Mouse (Mus musculus): ENCODE data around the gene Kmt5c. TPM values are rescaled to one million over a fixed set of nuclear protein-coding genes. Genes with fewer than 3 reads are reported as not detected.

Kmt5c gene
- polyA plus RNA-seq, 1 experiment = 74.3 TPM

GRCm38 (mm10) chr7:4744886-4745285 lies 5.0 kb downstream of the Kmt5c start:
- DNase-seq (ENCODE audit: extremely low spot score in 1 of 2, low spot score in 1 of 2) = no peak

GRCm38 (mm10) chr7:4746326-4746980 lies 6.5 kb downstream of the Kmt5c start:
- no peak for DNase-seq (ENCODE audit: extremely low spot score in 1 of 2, low spot score in 1 of 2)

GRCm38 (mm10) chr7:4747156-4747899 lies 7.4 kb downstream of the Kmt5c start:
- no peak for DNase-seq (ENCODE audit: extremely low spot score in 1 of 2, low spot score in 1 of 2)

GRCm38 (mm10) chr7:4748321-4748720 lies 8.4 kb downstream of the Kmt5c start:
- DNase-seq (ENCODE audit: extremely low spot score in 1 of 2, low spot score in 1 of 2) = no peak

- DNase-seq (ENCODE audit: extremely low spot score in 1 of 2, low spot score in 1 of 2) = no peak
These were observed 9.3 kb downstream of the Kmt5c start for GRCm38 (mm10) chr7:4749169-4749568.

- DNase-seq (ENCODE audit: extremely low spot score in 1 of 2, low spot score in 1 of 2) = no peak
These were observed 12.3 kb downstream of the Kmt5c start for GRCm38 (mm10) chr7:4751971-4752820.

GRCm38 (mm10) chr7:4752821-4753570 lies 13.1 kb downstream of the Kmt5c start, which contains the start of gene Cox6b2:
Gene Cox6b2 (minus strand): TSS chr7:4753094.
- DNase-seq (ENCODE audit: extremely low spot score in 1 of 2, low spot score in 1 of 2) = peak in 1 of 2 experiments; percentile 61

- no peak for DNase-seq (ENCODE audit: extremely low spot score in 1 of 2, low spot score in 1 of 2)
These were observed 19.8 kb downstream of the Kmt5c start for GRCm38 (mm10) chr7:4759670-4760069.

GRCm38 (mm10) chr7:4764946-4765710 lies 25.2 kb downstream of the Kmt5c start:
- DNase-seq (ENCODE audit: extremely low spot score in 1 of 2, low spot score in 1 of 2) = no peak

- no peak for DNase-seq (ENCODE audit: extremely low spot score in 1 of 2, low spot score in 1 of 2)
These were observed 31.3 kb downstream of the Kmt5c start, which contains the start of gene Fam71e2 for GRCm38 (mm10) chr7:4771202-4771601. Gene Fam71e2 (minus strand): TSS chr7:4771302.

GRCm38 (mm10) chr7:4776131-4776530 lies 36.2 kb downstream of the Kmt5c start:
- DNase-seq (ENCODE audit: extremely low spot score in 1 of 2, low spot score in 1 of 2) = no peak

GRCm38 (mm10) chr7:4776861-4777830 lies 37.2 kb downstream of the Kmt5c start:
- no peak for DNase-seq (ENCODE audit: extremely low spot score in 1 of 2, low spot score in 1 of 2)

GRCm38 (mm10) chr7:4777851-4778637 lies 38.1 kb downstream of the Kmt5c start:
- DNase-seq (ENCODE audit: extremely low spot score in 1 of 2, low spot score in 1 of 2) = no peak

- no peak for DNase-seq (ENCODE audit: extremely low spot score in 1 of 2, low spot score in 1 of 2)
These were observed 40.0 kb downstream of the Kmt5c start for GRCm38 (mm10) chr7:4779921-4780320.

GRCm38 (mm10) chr7:4782130-4782529 lies 42.2 kb downstream of the Kmt5c start:
- no peak for DNase-seq (ENCODE audit: extremely low spot score in 1 of 2, low spot score in 1 of 2)

GRCm38 (mm10) chr7:4782759-4783158 lies 42.8 kb downstream of the Kmt5c start, which contains the start of the genes Il11 and Tmem190:
Gene Il11 (minus strand): TSS chr7:4782859.
Gene Tmem190 (plus strand): TSS chr7:4782937.
- DNase-seq (ENCODE audit: extremely low spot score in 1 of 2, low spot score in 1 of 2) = no peak

- DNase-seq (ENCODE audit: extremely low spot score in 1 of 2, low spot score in 1 of 2) = peak in 1 of 2 experiments; percentile 54
These were observed 43.9 kb downstream of the Kmt5c start for GRCm38 (mm10) chr7:4783667-4784268.

All from frontal cortex, adult 2 months (tissue).